Mouse (Mus musculus) left cerebral cortex, postnatal 36 days (tissue): ENCODE results near the gene Ppp1r1b. TPM values are rescaled to one million over a fixed set of nuclear protein-coding genes. Genes with fewer than 3 reads are reported as not detected.
"Not testable (repeated sequence)": the region's sequence is repeated elsewhere in the genome, so short reads cannot be mapped to it uniquely, and the experiment has no call there.

Experiments used
- DNase-seq, 2 experiments: peaks; one replicate each; pipeline ENCODE4 v3.0.0; 2021 to 2022; ENCODE audit warnings: low spot score in 2 of 2, mixed read lengths in 1 of 2
- intact Hi-C: fragments of 180-260 bp; cut with DNase I; formaldehyde crosslinking; loops from one replicate; pipeline ENCODE4 v1.15.1; 2025
- total RNA-seq, 2 experiments: library from RNA; stranded (reverse); gene quantifications; 2 replicates each; pipeline ENCODE4 v1.2.3; 2021

Gene Ppp1r1b
- total RNA-seq, 2 experiments from 2014 or later, result 225 to 274 TPM

GRCm38 (mm10) chr11:98360866-98361521, 12.8 kb downstream of the Ppp1r1b start:
- no peak for DNase-seq
- intact Hi-C loops, result no loop called here

GRCm38 (mm10) chr11:98363817-98364216, 15.6 kb downstream of the Ppp1r1b start:
- DNase-seq, result no peak
- intact Hi-C loops, result no loop called here

DNA sequence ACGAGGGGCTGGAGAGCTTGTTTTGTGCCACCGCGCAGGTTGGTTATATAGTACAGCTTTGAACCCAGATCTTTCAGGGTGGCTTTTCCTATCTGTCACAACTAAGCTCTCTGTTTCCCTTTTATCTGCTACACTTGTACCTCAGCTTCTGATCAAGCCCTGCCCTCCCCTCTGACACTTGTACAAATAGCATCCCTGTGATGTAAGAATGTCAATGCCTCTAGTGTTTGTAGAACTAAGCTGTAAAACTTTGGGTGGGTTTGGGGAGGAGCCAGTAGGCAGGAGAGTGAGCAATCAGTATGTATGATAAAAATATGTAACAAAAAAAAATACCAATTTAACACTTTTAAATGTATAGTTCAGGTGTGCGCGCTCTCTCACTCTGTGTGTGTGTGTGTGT, 16.2 kb downstream of the Ppp1r1b start:
- no peak for DNase-seq
- intact Hi-C loops, result no loop called here

- intact Hi-C loops, result no loop called here
- DNase-seq, result no peak
These were observed 18.1 kb downstream of the Ppp1r1b start for GRCm38 (mm10) chr11:98366290-98366689.

DNA sequence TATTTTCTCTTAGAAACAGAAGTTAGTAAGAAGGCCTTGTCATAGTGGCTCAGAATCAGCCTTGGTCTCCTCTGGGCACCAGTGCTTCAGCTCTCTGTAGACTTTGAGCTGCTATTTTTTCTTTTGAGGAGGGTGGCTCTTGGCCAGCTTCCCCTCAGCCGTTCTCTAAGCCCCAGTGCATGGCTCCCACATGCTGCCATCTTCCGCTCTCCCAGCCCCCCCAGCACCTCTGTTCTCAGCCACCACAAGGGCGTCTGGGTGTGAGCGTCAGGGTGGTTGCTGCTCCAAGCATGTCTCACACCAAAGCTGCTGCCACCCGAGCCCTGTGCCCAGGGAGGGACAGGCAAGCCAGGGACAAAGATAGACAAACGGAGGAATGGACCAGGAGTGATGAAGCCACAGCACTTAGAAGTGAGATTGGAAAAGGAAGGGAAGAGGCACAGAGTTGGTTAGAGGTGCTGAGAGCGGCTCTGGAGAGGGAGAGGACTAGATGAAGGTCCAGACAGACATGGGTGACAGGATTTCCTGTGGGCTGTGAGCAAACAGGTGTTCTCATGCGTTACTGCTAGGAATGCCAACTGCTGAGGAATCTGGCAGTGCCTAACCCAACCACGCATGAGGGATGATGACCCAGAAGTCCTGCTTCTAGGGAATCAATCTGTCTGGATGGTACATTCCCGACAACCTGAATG, 19.1 kb downstream of the Ppp1r1b start:
- intact Hi-C loops, result no loop called here
- DNase-seq, result peak; percentile 51 to 67

GRCm38 (mm10) chr11:98367863-98368186, 19.6 kb downstream of the Ppp1r1b start:
- intact Hi-C loops, result no loop called here

GRCm38 (mm10) chr11:98369337-98369736, 21.1 kb downstream of the Ppp1r1b start:
- peak in 1 of 2 experiments; percentile 46 for DNase-seq
- intact Hi-C loops, result no loop called here

More at GRCm38 (mm10) chr11:98367863-98368186, 19.6 kb downstream of the Ppp1r1b start:
- DNase-seq, result no peak

DNA sequence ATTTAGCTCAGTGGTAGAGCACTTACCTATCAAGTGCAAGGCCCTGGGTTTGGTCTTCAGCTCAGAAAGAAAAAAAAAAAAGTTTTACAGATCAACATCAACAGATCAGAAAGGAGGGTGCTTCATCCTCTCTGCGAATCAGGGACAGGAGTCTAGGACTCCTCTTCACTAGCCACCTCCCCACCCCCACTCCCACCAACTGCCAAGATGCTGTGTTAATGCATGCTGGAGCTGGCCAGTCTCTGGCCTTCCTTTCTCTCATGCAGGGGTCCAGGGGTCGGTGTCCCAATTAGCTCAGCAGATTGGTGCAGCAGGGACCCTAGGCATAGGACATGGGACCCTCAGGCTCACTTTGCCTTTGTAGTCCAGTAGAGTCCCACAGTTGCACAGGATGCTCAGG, 22.4 kb downstream of the Ppp1r1b start:
- intact Hi-C loops, result no loop called here
- no peak for DNase-seq

DNA sequence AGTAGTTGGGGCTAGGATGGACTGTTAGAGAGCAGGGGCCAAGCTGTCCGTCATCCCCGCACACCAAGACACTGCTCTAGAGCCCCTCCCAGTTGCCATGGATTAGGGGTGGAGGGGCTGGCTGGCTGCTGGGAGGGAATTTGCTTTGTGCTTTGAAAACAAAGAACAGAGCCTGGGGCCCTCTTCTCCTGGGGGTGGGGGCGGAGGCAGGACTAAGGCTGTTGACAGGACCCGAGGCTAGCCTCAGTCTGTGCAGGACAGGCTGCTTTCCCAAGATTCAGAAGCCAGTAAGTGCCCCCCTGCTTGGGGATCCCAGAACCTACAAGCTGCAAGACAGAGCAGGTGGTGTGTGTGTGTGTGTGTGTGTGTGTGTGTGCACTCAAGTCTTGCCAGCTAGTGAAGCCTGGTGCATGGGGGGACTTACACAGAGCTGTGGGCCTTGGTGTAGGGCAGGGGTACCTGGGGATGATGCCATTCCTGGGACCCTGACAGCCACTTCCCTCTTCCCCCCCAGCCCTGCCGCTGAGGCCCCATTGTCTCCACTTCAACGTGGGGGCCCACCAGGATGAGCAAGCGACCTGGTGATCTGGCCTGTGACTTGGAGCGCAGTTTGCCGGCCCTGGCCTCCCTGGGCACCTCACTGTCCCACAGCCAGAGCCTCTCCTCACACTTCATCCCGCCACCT, 23.5 kb downstream of the Ppp1r1b start:
- no peak for DNase-seq
- intact Hi-C loops, result no loop called here

GRCm38 (mm10) chr11:98372406-98372805, 24.2 kb downstream of the Ppp1r1b start:
- intact Hi-C loops, result no loop called here
- DNase-seq, result no peak

GRCm38 (mm10) chr11:98373244-98373643, 25.0 kb downstream of the Ppp1r1b start:
- intact Hi-C loops, result no loop called here
- DNase-seq, result no peak

GRCm38 (mm10) chr11:98374266-98374665, 26.1 kb downstream of the Ppp1r1b start:
- no peak for DNase-seq
- intact Hi-C loops, result no loop called here

GRCm38 (mm10) chr11:98376756-98377155, 28.6 kb downstream of the Ppp1r1b start:
- intact Hi-C loops, result no loop called here
- DNase-seq, result peak in 1 of 2 experiments; percentile 36

DNA sequence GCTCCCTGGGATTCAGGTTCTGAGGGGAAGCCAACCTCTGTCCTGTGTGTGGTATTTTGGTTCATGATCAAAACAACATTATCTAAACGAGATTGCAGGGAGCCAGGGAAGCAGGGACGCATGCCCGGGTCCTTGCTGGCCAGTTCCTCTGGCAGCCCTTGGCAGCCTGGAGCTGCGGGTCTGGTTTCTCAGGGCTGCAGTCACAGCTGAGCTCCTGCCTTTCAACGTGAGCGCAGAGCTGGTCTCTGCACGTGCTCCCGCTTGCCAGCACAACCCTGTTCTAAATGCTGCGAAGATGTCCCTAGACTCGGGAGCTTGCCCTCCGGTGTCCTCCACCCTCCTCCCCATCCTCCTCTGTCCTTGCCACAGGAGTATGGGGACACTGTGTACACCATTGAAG, 29.6 kb downstream of the Ppp1r1b start:
- no peak for DNase-seq
- intact Hi-C loops, result no loop called here

DNA sequence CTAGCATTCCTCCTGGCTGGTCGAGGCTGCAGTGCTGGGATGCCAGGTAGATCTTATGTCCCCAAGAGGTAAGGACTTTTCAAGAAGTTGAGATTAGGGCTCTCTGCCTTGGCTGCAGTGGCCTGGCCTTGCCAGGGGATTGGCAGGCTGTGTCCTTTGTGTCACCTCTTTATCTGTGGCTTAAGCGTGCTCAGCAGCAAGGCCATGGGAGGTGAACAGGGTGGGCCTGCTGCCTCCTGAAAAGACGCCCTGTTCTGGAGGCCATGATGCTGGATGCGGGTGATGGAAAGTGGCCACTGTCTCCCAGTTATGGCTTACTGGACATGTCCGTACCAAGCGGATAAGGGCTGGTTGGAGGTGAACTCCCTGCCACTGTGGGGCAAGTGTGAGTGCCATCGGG, 31.2 kb downstream of the Ppp1r1b start:
- intact Hi-C loops, result no loop called here
- no peak for DNase-seq

GRCm38 (mm10) chr11:98380106-98380505, 31.9 kb downstream of the Ppp1r1b start:
- DNase-seq, result no peak
- intact Hi-C loops, result no loop called here

GRCm38 (mm10) chr11:98381651-98382050, 33.4 kb downstream of the Ppp1r1b start:
- intact Hi-C loops, result no loop called here
- DNase-seq, result no peak

- intact Hi-C loops, result not testable (repeated sequence)
These were observed 34.2 kb downstream of the Ppp1r1b start for GRCm38 (mm10) chr11:98382405-98382804.

DNA sequence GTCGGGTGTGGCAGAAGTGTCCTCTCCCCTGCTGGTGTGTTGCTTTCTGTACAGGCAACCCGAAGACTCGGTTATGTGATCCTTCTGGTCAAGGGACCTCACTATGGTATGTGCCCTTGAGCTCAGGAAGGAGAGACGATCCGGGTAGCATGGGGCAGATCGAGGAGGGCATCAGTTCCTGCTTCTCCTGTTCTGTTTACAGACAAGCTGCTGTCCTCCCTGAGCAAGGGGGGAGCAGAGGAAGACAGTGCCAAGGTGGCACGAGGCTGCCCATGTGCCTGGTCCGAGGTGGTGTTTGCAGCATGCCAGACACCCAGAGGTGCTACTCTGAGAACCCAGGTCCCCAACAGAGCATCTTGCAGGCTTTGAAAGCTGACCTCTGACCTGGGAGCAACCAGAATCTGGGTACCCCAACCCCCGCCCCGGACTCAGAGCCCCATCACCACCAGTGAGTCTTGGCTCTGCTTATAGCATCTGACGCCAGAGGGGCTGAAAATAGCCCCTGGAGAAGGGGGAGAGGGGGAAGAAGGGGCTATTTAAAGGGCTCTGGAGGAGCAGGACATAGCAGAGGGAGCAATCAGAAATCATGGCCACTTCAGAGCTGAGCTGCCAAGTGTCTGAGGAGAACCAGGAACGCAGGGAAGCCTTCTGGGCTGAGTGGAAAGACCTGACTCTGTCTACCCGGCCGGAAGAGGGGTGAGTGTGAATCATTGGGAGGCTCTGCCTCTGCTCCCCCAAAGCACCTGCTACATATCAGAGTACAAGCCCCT, 35.2 kb downstream of the Ppp1r1b start, which contains the start of gene Tcap:
Gene Tcap (plus strand): TSS at position 551 of the 770 bp plus-strand sequence.
- intact Hi-C loops, result no loop called here
- no peak for DNase-seq

More at GRCm38 (mm10) chr11:98382405-98382804, 34.2 kb downstream of the Ppp1r1b start:
- DNase-seq, result not testable (repeated sequence)

GRCm38 (mm10) chr11:98384216-98384615, 36.0 kb downstream of the Ppp1r1b start:
- intact Hi-C loops, result no loop called here
- no peak for DNase-seq
